Mouse (Mus musculus) hindbrain, embryonic 12.5 days (tissue): ENCODE data around the gene Nop10. TPM values are rescaled to one million over a fixed set of nuclear protein-coding genes. Genes with fewer than 3 reads are reported as not detected.

Experiments
- ATAC-seq: fragments of 200-750 bp; cut with Nextera tagmentation; 2 replicates; pipeline ENCODE4 v1.8.0; 2017; ENCODE audit warnings: moderate TSS enrichment; ENCODE audit not compliant: low FRiP score
- H3K27ac ChIP-seq: fragments of 300-500 bp; sonication (generic); 2 replicates; pipeline ENCODE4 v1.5.1; 2016; ENCODE audit warnings: mild to moderate bottlenecking
- H3K27me3 ChIP-seq: fragments of 300-500 bp; sonication (generic); 2 replicates; pipeline ENCODE4 v1.6.1; 2016; ENCODE audit warnings: mild to moderate bottlenecking
- H3K36me3 ChIP-seq: fragments of 300-500 bp; sonication (generic); 2 replicates; pipeline ENCODE4 v1.6.1; 2016; ENCODE audit warnings: mild to moderate bottlenecking
- H3K4me1 ChIP-seq: fragments of 300-500 bp; sonication (generic); 2 replicates; pipeline ENCODE4 v1.6.1; 2016
- H3K4me2 ChIP-seq: fragments of 300-500 bp; sonication (generic); replicated peaks from 2 replicates; pipeline ENCODE4 v1.6.1; 2016; ENCODE audit warnings: mild to moderate bottlenecking
- H3K4me3 ChIP-seq: fragments of 300-500 bp; sonication (generic); 2 replicates; pipeline ENCODE4 v1.5.1; 2016; ENCODE audit warnings: mild to moderate bottlenecking
- H3K9ac ChIP-seq: fragments of 300-500 bp; sonication (generic); 2 replicates; pipeline ENCODE4 v1.6.1; 2016; ENCODE audit warnings: mild to moderate bottlenecking, moderate library complexity
- H3K9me3 ChIP-seq: fragments of 300-500 bp; sonication (generic); replicated peaks from 2 replicates; pipeline ENCODE4 v1.6.1; 2016; ENCODE audit warnings: mild to moderate bottlenecking
- WGBS: fragments of 180-500 bp; shearing (Covaris S2); methylation state at CpG from one replicate; pipeline ENCODE4 v1.1.7; 2016; 5-methylcytosine and 5-hydroxymethylcytosine counted together
- polyA plus RNA-seq: library from polyadenylated mRNA; unstranded; fragments of >200 nt; fragmentation: Nextera tagmentation; extraction: Ambion mirVana; gene quantifications from 2 replicates; pipeline ENCODE4 v1.2.1, GENCODE M21; 2016

Nop10 gene
- polyA plus RNA-seq, 1 experiment from 2014 or later, result 127 TPM

- no peak overlapping the region for H3K9ac ChIP-seq
- H3K27ac ChIP-seq, result no peak overlapping the region
- 83% methylated on average over 14 of the region's 14 CpGs for WGBS
- peaks cover 9% of the 10 kb centered on the region for H3K4me1 ChIP-seq
- H3K27me3 ChIP-seq, result peaks cover 7% of the 10 kb centered on the region; the same call in 1 of the 2 replicates
- peaks cover 21% of the 10 kb centered on the region; the same call in 1 of the 2 replicates for H3K36me3 ChIP-seq
- H3K4me3 ChIP-seq, result no peak overlapping the region
- H3K4me2 ChIP-seq, result no peak overlapping the region
- ATAC-seq, result no peak
- H3K9me3 ChIP-seq, result no peaks in the 10 kb centered on the region
Observed at GRCm38 (mm10) chr2:112241787-112242186, 19.9 kb upstream of the Nop10 start.

GRCm38 (mm10) chr2:112245307-112245706 is 16.4 kb upstream of the Nop10 start:
- no peak for ATAC-seq
- H3K9ac ChIP-seq, result no peak overlapping the region
- no peak overlapping the region for H3K27ac ChIP-seq
- peaks cover 21% of the 10 kb centered on the region; the same call in 1 of the 2 replicates for H3K36me3 ChIP-seq
- WGBS, result 87% methylated on average over 5 of the region's 5 CpGs
- no peak overlapping the region for H3K4me2 ChIP-seq
- H3K4me1 ChIP-seq, result peaks cover 9% of the 10 kb centered on the region
- no peaks in the 10 kb centered on the region for H3K9me3 ChIP-seq
- no peak overlapping the region for H3K4me3 ChIP-seq
- no peaks in the 10 kb centered on the region for H3K27me3 ChIP-seq

GRCm38 (mm10) chr2:112246193-112246592 is 15.5 kb upstream of the Nop10 start:
- Histone ChIP-seq H3K4me1 (peaks cover under 1% of the 10 kb centered on the region; the same call in 1 of the 2 replicates), H3K4me3 (no peak overlapping the region), H3K36me3 (peaks cover 21% of the 10 kb centered on the region; the same call in 1 of the 2 replicates), H3K27me3 (no peaks in the 10 kb centered on the region), H3K27ac (no peak overlapping the region), H3K4me2 (no peak overlapping the region), H3K9me3 (no peaks in the 10 kb centered on the region), H3K9ac (no peak overlapping the region)
- 87% methylated on average over 6 of the region's 6 CpGs for WGBS
- ATAC-seq, result no peak

- ATAC-seq, result no peak
- no peak overlapping the region for H3K4me2 ChIP-seq
- H3K9me3 ChIP-seq, result no peaks in the 10 kb centered on the region
- no peak overlapping the region for H3K27ac ChIP-seq
- H3K4me1 ChIP-seq, result no peaks in the 10 kb centered on the region
- no peak overlapping the region for H3K9ac ChIP-seq
- no peaks in the 10 kb centered on the region for H3K27me3 ChIP-seq
- H3K36me3 ChIP-seq, result peaks cover 21% of the 10 kb centered on the region; the same call in 1 of the 2 replicates
- 84% methylated on average over 10 of the region's 10 CpGs for WGBS
- H3K4me3 ChIP-seq, result no peak overlapping the region
Observed at GRCm38 (mm10) chr2:112247323-112247722, 14.4 kb upstream of the Nop10 start.

GRCm38 (mm10) chr2:112249780-112250453 is 11.8 kb upstream of the Nop10 start:
- H3K4me2 ChIP-seq, result no peak overlapping the region

GRCm38 (mm10) chr2:112254675-112255515 is 6.8 kb upstream of the Nop10 start:
- WGBS, result 71% methylated on average over 7 of the region's 7 CpGs
- Histone ChIP-seq H3K9me3 (no peaks in the 10 kb centered on the region), H3K36me3 (no peaks in the 10 kb centered on the region), H3K9ac (no peak overlapping the region), H3K4me2 (no peak overlapping the region), H3K27ac (no peak overlapping the region), H3K4me1 (no peaks in the 10 kb centered on the region), H3K27me3 (no peaks in the 10 kb centered on the region), H3K4me3 (no peak overlapping the region)
- ATAC-seq, result no peak

More at GRCm38 (mm10) chr2:112249780-112250453, 11.8 kb upstream of the Nop10 start:
- 93% methylated on average over 10 of the region's 10 CpGs for WGBS
- H3K4me1 ChIP-seq, result no peaks in the 10 kb centered on the region
- no peak overlapping the region for H3K27ac ChIP-seq
- H3K9ac ChIP-seq, result no peak overlapping the region
- ATAC-seq, result no peak
- no peaks in the 10 kb centered on the region for H3K9me3 ChIP-seq
- H3K36me3 ChIP-seq, result 0 out of 2 replicates have a peak, but pooled peaks cover 10% of the 10 kb centered on the region
- no peak overlapping the region for H3K4me3 ChIP-seq
- H3K27me3 ChIP-seq, result no peaks in the 10 kb centered on the region

- Histone ChIP-seq H3K27me3 (no peaks in the 10 kb centered on the region), H3K27ac (no peak within 1 kb of the TSS), H3K4me2 (no peak within 1 kb of the TSS), H3K36me3 (no peaks in the 10 kb centered on the region), H3K4me1 (peaks cover 11% of the 10 kb centered on the region), H3K4me3 (no peak within 1 kb of the TSS), H3K9ac (no peak within 1 kb of the TSS), H3K9me3 (no peaks in the 10 kb centered on the region)
- WGBS, result 78% methylated on average over 10 of the region's 10 CpGs
- no peak for ATAC-seq
Observed at GRCm38 (mm10) chr2:112259241-112259962, 2.3 kb upstream of the Nop10 start, which contains the start of gene Nutm1. Nutm1 (minus strand) TSS chr2:112259291.

- H3K27me3 ChIP-seq, result no peaks in the 10 kb centered on the region
- H3K9ac ChIP-seq, result peak overlapping the region; percentile 62; the same call in 1 of the 2 replicates
- WGBS, result 38% methylated on average over 4 of the region's 4 CpGs
- H3K36me3 ChIP-seq, result no peaks in the 10 kb centered on the region
- H3K9me3 ChIP-seq, result no peaks in the 10 kb centered on the region
- H3K27ac ChIP-seq, result no peak overlapping the region
- peak overlapping the region; percentile 68 for H3K4me2 ChIP-seq
- H3K4me3 ChIP-seq, result peak overlapping the region; percentile 58
- no peak for ATAC-seq
- H3K4me1 ChIP-seq, result peaks cover 26% of the 10 kb centered on the region
Observed at GRCm38 (mm10) chr2:112262779-112263295, 1.1 kb downstream of the Nop10 start.

- no peak overlapping the region for H3K9ac ChIP-seq
- H3K27ac ChIP-seq, result no peak overlapping the region
- peaks cover 32% of the 10 kb centered on the region for H3K4me1 ChIP-seq
- no peaks in the 10 kb centered on the region for H3K9me3 ChIP-seq
- no peak overlapping the region for H3K4me3 ChIP-seq
- H3K36me3 ChIP-seq, result no peaks in the 10 kb centered on the region
- no peaks in the 10 kb centered on the region for H3K27me3 ChIP-seq
- ATAC-seq, result no peak
- 86% methylated on average over 4 of the region's 4 CpGs for WGBS
- H3K4me2 ChIP-seq, result no peak overlapping the region
Observed at GRCm38 (mm10) chr2:112264364-112264763, 2.6 kb downstream of the Nop10 start.

GRCm38 (mm10) chr2:112265448-112266241 is 3.9 kb downstream of the Nop10 start, which contains the start of gene Slc12a6:
Slc12a6 (plus strand) TSS chr2:112265825.
- Histone ChIP-seq H3K4me1 (peaks cover 35% of the 10 kb centered on the region), H3K36me3 (no peaks in the 10 kb centered on the region), H3K9ac (peak within 1 kb of the TSS; percentile 81), H3K27me3 (no peaks in the 10 kb centered on the region), H3K27ac (peak within 1 kb of the TSS; percentile 96), H3K9me3 (no peaks in the 10 kb centered on the region), H3K4me2 (peak within 1 kb of the TSS; percentile 92), H3K4me3 (peak within 1 kb of the TSS; percentile 82)
- WGBS, result under 1% methylated on average over 66 of the region's 85 CpGs
- ATAC-seq, result peak; percentile 96

- Histone ChIP-seq H3K36me3 (no peaks in the 10 kb centered on the region), H3K27me3 (no peaks in the 10 kb centered on the region), H3K4me3 (peak within 1 kb of the TSS; percentile 82), H3K9ac (peak within 1 kb of the TSS; percentile 81), H3K9me3 (no peaks in the 10 kb centered on the region), H3K4me1 (peaks cover 35% of the 10 kb centered on the region), H3K4me2 (peak within 1 kb of the TSS; percentile 92), H3K27ac (peak within 1 kb of the TSS; percentile 96)
- 3% methylated on average over 11 of the region's 11 CpGs for WGBS
- peak; percentile 43 for ATAC-seq
Observed at GRCm38 (mm10) chr2:112266242-112266592, 4.5 kb downstream of the Nop10 start, which contains the start of gene Gm21985. Gm21985 (plus strand) TSS chr2:112266314.
